Mouse (Mus musculus): ENCODE results near the gene Cyp39a1. TPM values are rescaled to one million over a fixed set of nuclear protein-coding genes. Genes with fewer than 3 reads are reported as not detected.

Cyp39a1 gene
- 9.2 and 10.2 TPM in 2 replicates for polyA plus RNA-seq (2015; fragmentation: Nextera tagmentation; extraction: Ambion mirVana)

DNA sequence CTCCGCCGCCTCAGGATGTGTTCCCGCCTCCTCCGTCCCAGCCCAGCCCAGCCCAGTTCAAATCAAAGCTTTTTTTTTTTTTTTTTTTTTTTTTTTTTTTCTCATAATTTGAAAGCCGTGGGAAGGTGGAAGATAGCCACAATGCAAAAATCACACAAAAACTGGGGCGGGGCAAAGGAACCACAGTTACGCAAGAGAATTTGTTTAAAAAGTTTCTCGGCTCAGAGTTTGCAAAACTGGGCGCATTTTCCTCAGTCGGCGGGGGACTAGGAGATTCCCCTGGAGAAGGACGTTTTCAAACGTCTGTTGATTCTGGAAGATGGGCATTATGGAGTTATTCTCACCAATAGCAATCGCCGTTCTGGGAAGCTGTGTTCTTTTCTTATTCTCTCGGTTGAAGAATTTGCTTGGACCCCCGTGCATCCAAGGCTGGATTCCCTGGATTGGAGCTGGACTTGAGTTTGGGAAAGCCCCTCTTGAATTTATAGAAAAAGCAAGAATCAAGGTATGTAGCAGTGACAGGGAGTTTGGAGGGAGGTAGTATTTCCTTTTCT, at the start of gene Cyp39a1:
TSS of gene Cyp39a1 (plus strand) at position 136 of the 554 bp plus-strand sequence.

GRCm38 (mm10) chr17:43629496-43630426, 37.5 kb upstream of the Cyp39a1 start, which contains the start of gene Tdrd6:
TSS of gene Tdrd6 (minus strand) at chr17:43630299.

GRCm38 (mm10) chr17:43666576-43667289, 492 bp upstream of the Cyp39a1 start, which contains the start of gene Slc25a27:
TSS of gene Slc25a27 (minus strand) at chr17:43667214.

Other genes with a start within 250 kb of the Cyp39a1 start
- gene Mep1a, start 164.6 kb upstream of the Cyp39a1 start, polyA plus RNA-seq (2015; fragmentation: Nextera tagmentation; extraction: Ambion mirVana), result not detected in 2 replicates
- 0.12 and 0.19 TPM in 2 replicates for gene Ankrd66, start 123.8 kb upstream of the Cyp39a1 start, polyA plus RNA-seq (2015; fragmentation: Nextera tagmentation; extraction: Ambion mirVana)
- gene Pla2g7, start 99.3 kb upstream of the Cyp39a1 start, polyA plus RNA-seq (2015; fragmentation: Nextera tagmentation; extraction: Ambion mirVana), result 18.8 and 32.2 TPM in 2 replicates
- 0.23 TPM in 1 of 2 replicates, not detected in the other for gene Tdrd6, start 37.1 kb upstream of the Cyp39a1 start, polyA plus RNA-seq (2015; fragmentation: Nextera tagmentation; extraction: Ambion mirVana)
- 5.3 and 6.6 TPM in 2 replicates for gene Slc25a27, start 211 bp upstream of the Cyp39a1 start, polyA plus RNA-seq (2015; fragmentation: Nextera tagmentation; extraction: Ambion mirVana)
- 3.9 and 7.0 TPM in 2 replicates for gene Rcan2, start 133.9 kb downstream of the Cyp39a1 start, polyA plus RNA-seq (2015; fragmentation: Nextera tagmentation; extraction: Ambion mirVana)